ENCODE assay signal across 9 mouse cellular contexts in genomic region chr19:3855091-3855490, GRCm38 (mm10). TPM values are rescaled to one million over a fixed set of nuclear protein-coding genes. Genes with fewer than 3 reads are reported as not detected.
DNase-seq lines count a peak whose midpoint lies in the region; ATAC-seq and TF ChIP-seq lines count a peak whose summit lies in the region.
"Had no signal": no experiment of that assay in that cellular context is flagged by ENCODE, and none has a peak within 500 bp of the region (broad histone marks: within the 10 kb centered on the region; RNA-seq: fewer than 3 reads in every experiment).

No protein-coding gene starts in this region.

- intact Hi-C loops in heart, postnatal 10 days (cut with DNase I), result no loop called here

- H3K9ac ChIP-seq in neural tube, embryonic 12.5 days, result no peak overlapping the region
- no peak overlapping the region for H3K9ac ChIP-seq in limb, embryonic 14.5 days (ENCODE audit: low read depth, low read length, severe bottlenecking)

- H3K9me3 ChIP-seq in heart, embryonic 10.5 days, result no peaks in the 10 kb centered on the region
- no peaks in the 10 kb centered on the region for H3K9me3 ChIP-seq in neural tube, embryonic 12.5 days
- no peaks in the 10 kb centered on the region for H3K9me3 ChIP-seq in limb, embryonic 14.5 days (ENCODE audit: control insufficient read depth, low read length)

- H3K36me3 ChIP-seq in heart, embryonic 10.5 days, result no peaks in the 10 kb centered on the region
- H3K36me3 ChIP-seq in neural tube, embryonic 12.5 days, result no peaks in the 10 kb centered on the region
- no peaks in the 10 kb centered on the region for H3K36me3 ChIP-seq in limb, embryonic 14.5 days (ENCODE audit: control insufficient read depth, insufficient read depth, low read length)

- no peak for TF ChIP-seq POLR2A in limb, embryonic 14.5 days (IDR thresholded peaks at IDR 0.05; ENCODE audit: borderline replicate concordance, extremely low read depth, insufficient read depth, insufficient read length)

- no peaks in the 10 kb centered on the region for H3K27me3 ChIP-seq in heart, embryonic 10.5 days (ENCODE audit: insufficient read depth, poor library complexity, severe bottlenecking)
- no peaks in the 10 kb centered on the region for H3K27me3 ChIP-seq in neural tube, embryonic 12.5 days (replicated peaks)
- no peaks in the 10 kb centered on the region for H3K27me3 ChIP-seq in limb, embryonic 14.5 days (ENCODE audit: control insufficient read depth, insufficient read depth, low read length)

- H3K27ac ChIP-seq in heart, embryonic 10.5 days, result no peak overlapping the region
- H3K27ac ChIP-seq in neural tube, embryonic 12.5 days, result no peak overlapping the region
- peak overlapping the region; percentile 6; the same call in 1 of the 2 replicates for H3K27ac ChIP-seq in limb, embryonic 14.5 days (replicated peaks; ENCODE audit: low read depth, low read length)

- WGBS in heart, embryonic 10.5 days, result 74% methylated on average over 6 of the region's 6 CpGs
- WGBS in neural tube, embryonic 12.5 days, result 72% methylated on average over 6 of the region's 6 CpGs
- WGBS in limb, embryonic 14.5 days, result 56% methylated on average over 6 of the region's 6 CpGs

- ATAC-seq in neural tube, embryonic 12.5 days (ENCODE audit: low FRiP score, low read depth), result no peak
- ATAC-seq in limb, embryonic 14.5 days (ENCODE audit: low FRiP score, low read depth), result no peak
- ATAC-seq in activated CD4-positive, CD25-positive, alpha-beta regulatory T cell, adult 4 months, result no peak

- H3K4me1 ChIP-seq in heart, embryonic 10.5 days, result peaks cover 30% of the 10 kb centered on the region
- H3K4me1 ChIP-seq in neural tube, embryonic 12.5 days, result peaks cover 34% of the 10 kb centered on the region
- H3K4me1 ChIP-seq in limb, embryonic 14.5 days (ENCODE audit: control insufficient read depth, insufficient read depth, low read length), result peaks cover 29% of the 10 kb centered on the region

- DNase-seq in heart, embryonic 10.5 days (ENCODE audit: low spot score), result peak; percentile 45
- DNase-seq in heart, postnatal 10 days, result no peak
- DNase-seq in neural tube, embryonic 10.5 days (ENCODE audit: extremely low spot score, low spot score), result no peak
- DNase-seq in limb, embryonic 14.5 days (ENCODE audit: low spot score), result no peak
- no peak for DNase-seq in yolk sac, embryonic 10.5 days (ENCODE audit: low spot score)
- no peak for DNase-seq in urinary bladder, adult 2 months (ENCODE audit: low spot score)
- DNase-seq: heart, postnatal 14 days had no signal

- H3K4me2 ChIP-seq in neural tube, embryonic 12.5 days (replicated peaks), result peak overlapping the region; percentile 27
- no peak overlapping the region; the same call in 1 of the 2 replicates for H3K4me2 ChIP-seq in limb, embryonic 14.5 days (replicated peaks; ENCODE audit: low read depth, low read length, severe bottlenecking)

- no peak overlapping the region for H3K4me3 ChIP-seq in heart, embryonic 10.5 days
- H3K4me3 ChIP-seq in neural tube, embryonic 12.5 days, result no peak overlapping the region
- H3K4me3 ChIP-seq in limb, embryonic 14.5 days (replicated peaks; ENCODE audit: low read length), result 0 out of 2 replicates have a peak overlapping the region, but pooled peaks have one; percentile 0

RNA-seq across cellular contexts. Expression of gene Chka, which starts 3.5 kb away (rescaled TPM):
- 29.8 and 40.3 TPM in 2 replicates for polyA plus RNA-seq in heart, embryonic 10.5 days (2016; fragmentation: Nextera tagmentation; extraction: Ambion mirVana)
- 10 to 100 TPM; 12.1 to 17.8 TPM for total RNA-seq in heart, postnatal 10 days (2021)
- 62.7 and 65.2 TPM in 2 replicates for polyA plus RNA-seq in neural tube, embryonic 12.5 days (2016; fragmentation: Nextera tagmentation; extraction: Ambion mirVana)
- 65.4 and 68.6 TPM in 2 replicates for polyA plus RNA-seq in limb, embryonic 14.5 days (2012; rRNA removed)
- 32.7 and 37.2 TPM in 2 replicates for polyA plus RNA-seq in limb, embryonic 14.5 days (2014; fragmentation: Nextera tagmentation; extraction: Ambion mirVana)
- polyA plus RNA-seq in urinary bladder, adult 2 months (2012; rRNA removed), result 49.2 and 63.0 TPM in 2 replicates
- polyA plus RNA-seq in activated CD4-positive, CD25-positive, alpha-beta regulatory T cell, adult 4 months (2017; shearing (Covaris generic)), result 1 to 10 TPM; 3.0 to 3.2 TPM

RNA-seq across cellular contexts. Expression of gene Tcirg1, which starts 51.8 kb away (rescaled TPM):
- 22.5 and 32.2 TPM in 2 replicates for polyA plus RNA-seq in heart, embryonic 10.5 days (2016; fragmentation: Nextera tagmentation; extraction: Ambion mirVana)
- 10 to 100 TPM; 15.7 to 16.2 TPM for total RNA-seq in heart, postnatal 10 days (2021)
- 19.7 and 22.0 TPM in 2 replicates for polyA plus RNA-seq in neural tube, embryonic 12.5 days (2016; fragmentation: Nextera tagmentation; extraction: Ambion mirVana)
- 145 and 191 TPM in 2 replicates for polyA plus RNA-seq in limb, embryonic 14.5 days (2012; rRNA removed)
- 36.8 and 37.8 TPM in 2 replicates for polyA plus RNA-seq in limb, embryonic 14.5 days (2014; fragmentation: Nextera tagmentation; extraction: Ambion mirVana)
- polyA plus RNA-seq in urinary bladder, adult 2 months (2012; rRNA removed), result 88.3 and 112 TPM in 2 replicates
- polyA plus RNA-seq in activated CD4-positive, CD25-positive, alpha-beta regulatory T cell, adult 4 months (2017; shearing (Covaris generic)), result 10 to 100 TPM; 36.2 to 70.0 TPM

RNA-seq across cellular contexts. Expression of gene Ndufs8, which starts 57.5 kb away (rescaled TPM):
- polyA plus RNA-seq in heart, embryonic 10.5 days (2016; fragmentation: Nextera tagmentation; extraction: Ambion mirVana), result 323 and 356 TPM in 2 replicates
- 100 to 1,000 TPM; 358 to 371 TPM for total RNA-seq in heart, postnatal 10 days (2021)
- polyA plus RNA-seq in neural tube, embryonic 12.5 days (2016; fragmentation: Nextera tagmentation; extraction: Ambion mirVana), result 226 and 234 TPM in 2 replicates
- polyA plus RNA-seq in limb, embryonic 14.5 days (2012; rRNA removed), result 186 and 202 TPM in 2 replicates
- 314 and 322 TPM in 2 replicates for polyA plus RNA-seq in limb, embryonic 14.5 days (2014; fragmentation: Nextera tagmentation; extraction: Ambion mirVana)
- polyA plus RNA-seq in urinary bladder, adult 2 months (2012; rRNA removed), result 223 and 242 TPM in 2 replicates
- 100 to 1,000 TPM; 262 to 298 TPM for polyA plus RNA-seq in activated CD4-positive, CD25-positive, alpha-beta regulatory T cell, adult 4 months (2017; shearing (Covaris generic))
